Mouse (Mus musculus): ENCODE measurements around the gene Syt13.

Syt13 gene

GRCm38 (mm10) chr2:92914933-92915553 lies at the start of gene Syt13:
TSS of gene Syt13 (plus strand) at chr2:92915098.
- no peak for DNase-seq (ENCODE audit: extremely low read depth, low read depth, low spot score)

GRCm38 (mm10) chr2:92866616-92867015 lies 48.3 kb upstream of the Syt13 start:
- no peak for DNase-seq (ENCODE audit: extremely low read depth, low read depth, low spot score)

GRCm38 (mm10) chr2:92870139-92870836 lies 44.6 kb upstream of the Syt13 start:
- DNase-seq (ENCODE audit: extremely low read depth, low read depth, low spot score): no peak

- no peak for DNase-seq (ENCODE audit: extremely low read depth, low read depth, low spot score)
Measured at GRCm38 (mm10) chr2:92871093-92871686, 43.7 kb upstream of the Syt13 start.

GRCm38 (mm10) chr2:92872652-92873051 lies 42.2 kb upstream of the Syt13 start:
- no peak for DNase-seq (ENCODE audit: extremely low read depth, low read depth, low spot score)

- DNase-seq (ENCODE audit: extremely low read depth, low read depth, low spot score): no peak
Measured at GRCm38 (mm10) chr2:92874592-92874991, 40.3 kb upstream of the Syt13 start.

- DNase-seq (ENCODE audit: extremely low read depth, low read depth, low spot score): no peak
Measured at GRCm38 (mm10) chr2:92877488-92877887, 37.4 kb upstream of the Syt13 start.

GRCm38 (mm10) chr2:92883039-92883911 lies 31.6 kb upstream of the Syt13 start:
- DNase-seq (ENCODE audit: extremely low read depth, low read depth, low spot score): no peak

- no peak for DNase-seq (ENCODE audit: extremely low read depth, low read depth, low spot score)
Measured at GRCm38 (mm10) chr2:92883912-92884243, 31.0 kb upstream of the Syt13 start.

GRCm38 (mm10) chr2:92884976-92885375 lies 29.9 kb upstream of the Syt13 start:
- no peak for DNase-seq (ENCODE audit: extremely low read depth, low read depth, low spot score)

- no peak for DNase-seq (ENCODE audit: extremely low read depth, low read depth, low spot score)
Measured at GRCm38 (mm10) chr2:92886862-92887261, 28.0 kb upstream of the Syt13 start.

- no peak for DNase-seq (ENCODE audit: extremely low read depth, low read depth, low spot score)
Measured at GRCm38 (mm10) chr2:92892524-92892923, 22.4 kb upstream of the Syt13 start.

- no peak for DNase-seq (ENCODE audit: extremely low read depth, low read depth, low spot score)
Measured at GRCm38 (mm10) chr2:92903650-92904049, 11.2 kb upstream of the Syt13 start.

- DNase-seq (ENCODE audit: extremely low read depth, low read depth, low spot score): no peak
Measured at GRCm38 (mm10) chr2:92904307-92904859, 10.5 kb upstream of the Syt13 start.

- no peak for DNase-seq (ENCODE audit: extremely low read depth, low read depth, low spot score)
Measured at GRCm38 (mm10) chr2:92910371-92910770, 4.5 kb upstream of the Syt13 start.

- DNase-seq (ENCODE audit: extremely low read depth, low read depth, low spot score): no peak
Measured at GRCm38 (mm10) chr2:92912312-92912711, 2.6 kb upstream of the Syt13 start.

GRCm38 (mm10) chr2:92913295-92913694 lies 1.6 kb upstream of the Syt13 start:
- no peak for DNase-seq (ENCODE audit: extremely low read depth, low read depth, low spot score)

- no peak for DNase-seq (ENCODE audit: extremely low read depth, low read depth, low spot score)
Measured at GRCm38 (mm10) chr2:92915659-92916631, 1.0 kb downstream of the Syt13 start.

GRCm38 (mm10) chr2:92917405-92918142 lies 2.7 kb downstream of the Syt13 start:
- no peak for DNase-seq (ENCODE audit: extremely low read depth, low read depth, low spot score)
